Mouse (Mus musculus) midbrain, postnatal 0 days (tissue): ENCODE results near the gene Hadhb. TPM values are rescaled to one million over a fixed set of nuclear protein-coding genes. Genes with fewer than 3 reads are reported as not detected.

Source experiments
- ATAC-seq: fragments of 200-750 bp; cut with Nextera tagmentation; 2 replicates; pipeline ENCODE4 v1.8.0; 2017; ENCODE audit warnings: moderate number of reproducible peaks, mild to moderate bottlenecking, moderate TSS enrichment, moderate library complexity; ENCODE audit not compliant: low FRiP score
- DNase-seq: peaks from one replicate; pipeline ENCODE4 v3.0.0-alpha.2; 2015; ENCODE audit warnings: low spot score
- H3K27ac ChIP-seq: fragments of 300-500 bp; sonication (generic); 2 replicates; pipeline ENCODE4 v1.5.1; 2014; ENCODE audit warnings: low read depth, mild to moderate bottlenecking, low read length, mixed read lengths
- H3K27me3 ChIP-seq: fragments of 300-500 bp; sonication (generic); 2 replicates; pipeline ENCODE4 v1.6.1; 2014; ENCODE audit warnings: low read length, control low read depth, mixed read lengths; ENCODE audit not compliant: insufficient read depth
- H3K36me3 ChIP-seq: fragments of 300-500 bp; sonication (generic); 2 replicates; pipeline ENCODE4 v1.6.1; 2014; ENCODE audit warnings: low read length, control low read depth, mixed read lengths; ENCODE audit not compliant: insufficient read depth
- H3K4me1 ChIP-seq: fragments of 300-500 bp; sonication (generic); 2 replicates; pipeline ENCODE4 v1.6.1; 2014; ENCODE audit warnings: mild to moderate bottlenecking, control low read depth, antibody characterized with exemption, low read length, mixed read lengths; ENCODE audit not compliant: insufficient read depth
- H3K4me2 ChIP-seq: fragments of 300-500 bp; sonication (generic); 2 replicates; pipeline ENCODE4 v1.6.1; 2014; ENCODE audit warnings: low read depth, mild to moderate bottlenecking, low read length, mixed read lengths; ENCODE audit not compliant: poor library complexity, severe bottlenecking
- H3K4me3 ChIP-seq: fragments of 300-500 bp; sonication (generic); 2 replicates; pipeline ENCODE4 v1.5.1; 2014; ENCODE audit warnings: low read depth, mild to moderate bottlenecking, low read length, moderate library complexity
- H3K9ac ChIP-seq: fragments of 300-500 bp; sonication (generic); replicated peaks from 2 replicates; pipeline ENCODE4 v1.6.1; 2014; ENCODE audit warnings: mild to moderate bottlenecking, low read length, moderate library complexity, mixed read lengths; ENCODE audit not compliant: poor library complexity, severe bottlenecking
- H3K9me3 ChIP-seq: fragments of 300-500 bp; sonication (generic); 2 replicates; pipeline ENCODE4 v1.6.1; 2016; ENCODE audit warnings: low read length, control low read depth
- CTCF ChIP-seq: IDR thresholded peaks from 2 replicates; pipeline ENCODE4 v1.5.1; 2016; ENCODE audit warnings: antibody characterized with exemption, mild to moderate bottlenecking
- WGBS: fragments of 180-500 bp; shearing (Covaris S2); extraction: QIAGEN DNeasy Blood & Tissue Kit; methylation state at CpG from one replicate; pipeline ENCODE4 v1.1.7; 2014; 5-methylcytosine and 5-hydroxymethylcytosine counted together
- polyA plus RNA-seq: library from polyadenylated mRNA; unstranded; fragments of >200 nt; fragmentation: Nextera tagmentation; extraction: Ambion mirVana; gene quantifications from 2 replicates; pipeline ENCODE4 v1.2.1, GENCODE M21; 2015
- total RNA-seq: library from RNA; depleted of rRNA; stranded (reverse); fragments of >200 nt; gene quantifications from 2 replicates; pipeline ENCODE4 v1.2.3, GENCODE M21; 2014

The Hadhb gene
- total and polyA plus RNA-seq, 2 experiments from 2014 or later, result 41.1 to 56.8 TPM

GRCm38 (mm10) chr5:30132173-30132572 lies 22.9 kb upstream of the Hadhb start:
- no peaks in the 10 kb centered on the region for H3K27me3 ChIP-seq
- WGBS, result 96% methylated on average over 2 of the region's 2 CpGs
- no peak for TF ChIP-seq CTCF
- no peaks in the 10 kb centered on the region for H3K4me1 ChIP-seq
- no peak overlapping the region for H3K4me3 ChIP-seq
- no peaks in the 10 kb centered on the region for H3K9me3 ChIP-seq
- H3K9ac ChIP-seq, result no peak overlapping the region
- H3K36me3 ChIP-seq, result peaks cover 46% of the 10 kb centered on the region
- no peak overlapping the region for H3K27ac ChIP-seq
- ATAC-seq (no peak), DNase-seq (no peak)
- H3K4me2 ChIP-seq, result no peak overlapping the region

GRCm38 (mm10) chr5:30135711-30136231 lies 19.3 kb upstream of the Hadhb start:
- Histone ChIP-seq H3K27ac (no peak overlapping the region), H3K4me1 (no peaks in the 10 kb centered on the region), H3K9ac (no peak overlapping the region), H3K4me2 (no peak overlapping the region), H3K36me3 (peaks cover 44% of the 10 kb centered on the region), H3K9me3 (no peaks in the 10 kb centered on the region), H3K4me3 (no peak overlapping the region), H3K27me3 (no peaks in the 10 kb centered on the region)
- WGBS, result 94% methylated on average over 11 of the region's 11 CpGs
- TF ChIP-seq CTCF, result no peak
- ATAC-seq (no peak), DNase-seq (no peak)

GRCm38 (mm10) chr5:30137271-30137670 lies 17.8 kb upstream of the Hadhb start:
- 94% methylated on average over 9 of the region's 9 CpGs for WGBS
- Histone ChIP-seq H3K27ac (no peak overlapping the region), H3K36me3 (peaks cover 41% of the 10 kb centered on the region), H3K9ac (no peak overlapping the region), H3K4me3 (no peak overlapping the region), H3K9me3 (no peaks in the 10 kb centered on the region), H3K4me1 (no peaks in the 10 kb centered on the region), H3K4me2 (no peak overlapping the region), H3K27me3 (no peaks in the 10 kb centered on the region)
- DNase-seq (no peak), ATAC-seq (no peak)
- TF ChIP-seq CTCF, result no peak

- no peak for TF ChIP-seq CTCF
- H3K27ac ChIP-seq, result no peak overlapping the region
These were observed 16.9 kb upstream of the Hadhb start for GRCm38 (mm10) chr5:30138193-30138592.

GRCm38 (mm10) chr5:30146526-30146925 lies 8.5 kb upstream of the Hadhb start:
- TF ChIP-seq CTCF, result no peak
- no peak overlapping the region for H3K9ac ChIP-seq
- no peaks in the 10 kb centered on the region for H3K4me1 ChIP-seq
- H3K9me3 ChIP-seq, result no peaks in the 10 kb centered on the region
- no peak overlapping the region for H3K27ac ChIP-seq
- H3K4me2 ChIP-seq, result no peak overlapping the region
- no peak for DNase-seq
- no peaks in the 10 kb centered on the region for H3K27me3 ChIP-seq
- no peak overlapping the region for H3K4me3 ChIP-seq
- WGBS, result 89% methylated on average over 6 of the region's 6 CpGs
- ATAC-seq, result no peak
- H3K36me3 ChIP-seq, result peaks cover 25% of the 10 kb centered on the region

More at GRCm38 (mm10) chr5:30138193-30138592, 16.9 kb upstream of the Hadhb start:
- H3K4me2 ChIP-seq, result no peak overlapping the region
- WGBS, result 89% methylated on average over 4 of the region's 4 CpGs
- no peaks in the 10 kb centered on the region for H3K4me1 ChIP-seq
- ATAC-seq (no peak), DNase-seq (no peak)
- H3K27me3 ChIP-seq, result no peaks in the 10 kb centered on the region
- H3K9ac ChIP-seq, result no peak overlapping the region
- peaks cover 40% of the 10 kb centered on the region for H3K36me3 ChIP-seq
- no peak overlapping the region for H3K4me3 ChIP-seq
- H3K9me3 ChIP-seq, result no peaks in the 10 kb centered on the region

- Histone ChIP-seq H3K27ac (no peak overlapping the region), H3K4me1 (no peaks in the 10 kb centered on the region; the same call in 1 of the 2 replicates)
- 87% methylated on average over 5 of the region's 5 CpGs for WGBS
These were observed 6.7 kb upstream of the Hadhb start for GRCm38 (mm10) chr5:30148133-30148920.

More at GRCm38 (mm10) chr5:30148133-30148920, 6.7 kb upstream of the Hadhb start:
- H3K36me3 ChIP-seq, result peaks cover 22% of the 10 kb centered on the region
- H3K4me3 ChIP-seq, result no peak overlapping the region
- DNase-seq (no peak), ATAC-seq (no peak)
- H3K9ac ChIP-seq, result no peak overlapping the region
- no peaks in the 10 kb centered on the region for H3K27me3 ChIP-seq
- TF ChIP-seq CTCF, result no peak
- H3K9me3 ChIP-seq, result no peaks in the 10 kb centered on the region
- no peak overlapping the region for H3K4me2 ChIP-seq
